Mouse (Mus musculus) testis, adult 2 months (tissue): ENCODE measurements at regions not wholly inside any gene's neighbourhood (a gene's known extent, or its start where the extent isn't known, plus 50 kb on each side); places are given as distances from the start of the nearest gene placed in this dataset.

Source experiments
- CTCF ChIP-seq: fragments of 200-500 bp; IDR thresholded peaks from 2 replicates; pipeline ENCODE4 v1.5.1; 2012; ENCODE audit warnings: low read depth, mild to moderate bottlenecking, inconsistent platforms, low read length, moderate library complexity; ENCODE audit not compliant: control insufficient read depth, insufficient read depth, insufficient replicate concordance
- POLR2A ChIP-seq: fragments of 200-500 bp; IDR thresholded peaks from 2 replicates; pipeline ENCODE4 v1.6.1; 2012; ENCODE audit warnings: low read depth, mild to moderate bottlenecking, inconsistent platforms, low read length, moderate library complexity; ENCODE audit not compliant: control insufficient read depth

DNA sequence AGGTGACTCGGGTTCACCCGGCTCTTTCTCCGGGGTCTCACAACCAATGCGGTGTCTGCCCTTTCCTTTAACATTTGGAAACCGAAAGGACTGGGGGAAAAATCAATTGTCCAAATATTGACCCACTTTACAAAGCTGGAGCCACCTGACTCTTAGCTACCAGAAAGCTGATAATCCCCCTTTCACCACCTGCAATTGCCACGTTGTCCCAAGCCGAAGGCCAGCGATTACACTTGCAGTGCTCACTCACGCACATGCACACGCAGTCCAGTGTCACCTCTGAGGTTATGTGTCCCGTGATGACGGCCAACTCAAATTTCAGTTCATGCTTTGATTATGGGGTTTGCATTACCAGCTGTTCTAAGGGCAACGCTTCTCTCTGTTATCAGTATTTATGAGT is 94.0 kb upstream of the Pik3r1 start:
- no peak for TF ChIP-seq CTCF
- TF ChIP-seq POLR2A: no peak
